Mouse (Mus musculus): Measurements from ENCODE around the gene Gbp9. TPM values are rescaled to one million over a fixed set of nuclear protein-coding genes. Genes with fewer than 3 reads are reported as not detected.
A peak's percentile ranks its signal among the peaks of the same experiment; 100 is the strongest.
"Not testable (repeated sequence)": the region's sequence is repeated elsewhere in the genome, so short reads cannot be mapped to it uniquely, and the experiment has no call there.

The Gbp9 gene
- polyA plus RNA-seq, 2 experiments: 0.85 to 1.4 TPM

DNA sequence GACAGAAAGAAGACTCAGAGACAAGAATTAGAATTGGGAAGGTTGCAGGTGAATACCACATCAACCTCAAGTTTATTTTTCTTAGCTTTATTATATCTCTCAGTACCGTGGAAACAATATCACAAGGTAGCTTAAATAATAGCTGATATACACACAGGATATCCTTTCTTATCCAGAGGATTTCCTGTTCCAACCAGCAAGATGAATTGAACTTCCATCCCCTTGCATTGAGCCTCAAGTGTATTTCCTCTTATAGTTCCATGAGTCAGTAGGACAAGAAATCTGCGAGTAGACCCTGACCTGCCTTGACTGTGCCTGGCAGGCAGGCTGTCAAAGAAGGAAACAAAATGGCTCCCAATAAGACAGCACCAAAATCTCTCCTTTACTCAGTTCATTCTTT is 23.6 kb downstream of the Gbp9 start:
- WGBS (ENCODE audit: insufficient replicate concordance): 14% methylated on average over 2 of the region's 2 CpGs
- H3K4me3 ChIP-seq (ENCODE audit: insufficient read depth in 1 of 2, low read depth in 2 of 2, low read length in 2 of 2): no peak overlapping the region
- TF ChIP-seq EP300 (IDR thresholded peaks at IDR 0.05; ENCODE audit: low read depth) (no peak), CTCF (IDR thresholded peaks at IDR 0.05; ENCODE audit: low read depth) (no peak)
- no peak overlapping the region for H3K27ac ChIP-seq
- H3K27me3 ChIP-seq (ENCODE audit: control insufficient read depth, insufficient read depth, low read length): no peaks in the 10 kb centered on the region
- DNase-seq (ENCODE audit: low read depth in 3 of 3, low spot score in 3 of 3): no peak
- H3K9ac ChIP-seq (replicated peaks): no peak overlapping the region
- H3K4me2 ChIP-seq (ENCODE audit: low read depth): no peak overlapping the region
- no peaks in the 10 kb centered on the region for H3K36me3 ChIP-seq (replicated peaks; ENCODE audit: control insufficient read depth, insufficient read depth, low read depth)
- ATAC-seq (ENCODE audit: insufficient read depth): no peak
- H3K9me3 ChIP-seq (ENCODE audit: control insufficient read depth, low read length): no peaks in the 10 kb centered on the region
- peaks cover 0 to under 1% of the 10 kb centered on the region in 2 experiments; a peak in 1 of 4 replicates for H3K4me1 ChIP-seq (replicated peaks; ENCODE audit: control insufficient read depth in 2 of 2, insufficient read depth in 2 of 2, low read length in 1 of 2)

DNA sequence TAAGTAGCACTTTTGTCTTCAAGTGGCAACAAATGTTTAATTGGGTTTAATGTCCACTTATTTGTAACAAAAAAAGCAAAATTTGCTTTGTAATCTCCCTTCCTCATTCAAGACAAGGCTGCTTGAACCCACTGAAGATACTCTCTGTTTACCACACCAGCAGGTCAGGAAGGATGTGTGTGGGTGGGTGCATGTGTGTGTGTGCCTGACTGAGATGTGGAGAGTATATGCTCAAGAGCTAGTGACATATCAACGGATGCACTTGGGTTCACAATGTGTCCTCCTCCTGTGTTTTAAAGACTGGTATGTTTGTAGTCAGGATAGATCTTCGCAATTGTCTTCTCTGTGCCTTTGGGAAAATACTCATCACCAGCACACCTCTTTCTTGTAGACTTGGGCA is 24.6 kb downstream of the Gbp9 start:
- H3K9me3 ChIP-seq (ENCODE audit: control insufficient read depth, low read length): no peaks in the 10 kb centered on the region
- H3K27ac ChIP-seq: no peak overlapping the region
- ATAC-seq (ENCODE audit: insufficient read depth) (no peak), DNase-seq (ENCODE audit: low read depth in 3 of 3, low spot score in 3 of 3) (no peak)
- no peak overlapping the region for H3K4me2 ChIP-seq (ENCODE audit: low read depth)
- no peak overlapping the region for H3K4me3 ChIP-seq (ENCODE audit: insufficient read depth in 1 of 2, low read depth in 2 of 2, low read length in 2 of 2)
- TF ChIP-seq EP300 (IDR thresholded peaks at IDR 0.05; ENCODE audit: low read depth) (no peak), CTCF (IDR thresholded peaks at IDR 0.05; ENCODE audit: low read depth) (no peak)
- no peak overlapping the region for H3K9ac ChIP-seq (replicated peaks)
- peaks cover 0 to 2% of the 10 kb centered on the region in 2 experiments; a peak in 1 of 4 replicates for H3K4me1 ChIP-seq (replicated peaks; ENCODE audit: control insufficient read depth in 2 of 2, insufficient read depth in 2 of 2, low read length in 1 of 2)
- H3K36me3 ChIP-seq (replicated peaks; ENCODE audit: control insufficient read depth, insufficient read depth, low read depth): no peaks in the 10 kb centered on the region
- 58% methylated on average over 2 of the region's 2 CpGs for WGBS (ENCODE audit: insufficient replicate concordance)
- H3K27me3 ChIP-seq (ENCODE audit: control insufficient read depth, insufficient read depth, low read length): no peaks in the 10 kb centered on the region

DNA sequence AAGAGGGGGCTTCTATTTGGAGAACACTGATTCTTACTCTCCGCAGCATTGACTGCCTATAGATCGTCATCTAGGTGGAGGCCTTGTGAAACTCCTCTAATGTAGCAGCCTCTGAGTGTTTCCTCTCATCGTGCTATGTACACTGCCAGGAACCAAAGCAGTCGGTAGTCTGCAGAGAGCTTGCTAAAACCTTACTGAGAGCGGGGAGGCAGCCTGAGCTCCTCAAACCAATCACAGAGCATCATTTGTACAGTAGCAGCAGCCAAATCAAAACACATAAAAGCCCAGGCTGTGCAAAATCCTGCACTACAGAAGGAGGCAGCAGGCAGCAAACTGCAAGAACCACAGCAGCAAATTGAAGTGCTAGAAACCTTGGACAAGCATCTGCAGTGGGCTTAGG is 25.7 kb downstream of the Gbp9 start:
- DNase-seq (ENCODE audit: low read depth in 3 of 3, low spot score in 3 of 3) (no peak), ATAC-seq (ENCODE audit: insufficient read depth) (no peak)
- H3K4me3 ChIP-seq (ENCODE audit: insufficient read depth in 1 of 2, low read depth in 2 of 2, low read length in 2 of 2): no peak overlapping the region
- H3K9ac ChIP-seq (replicated peaks): no peak overlapping the region
- H3K4me1 ChIP-seq (replicated peaks; ENCODE audit: control insufficient read depth in 2 of 2, insufficient read depth in 2 of 2, low read length in 1 of 2): peaks cover 0 to 3% of the 10 kb centered on the region in 2 experiments; a peak in 1 of 4 replicates
- no peaks in the 10 kb centered on the region for H3K27me3 ChIP-seq (ENCODE audit: control insufficient read depth, insufficient read depth, low read length)
- no peaks in the 10 kb centered on the region for H3K9me3 ChIP-seq (ENCODE audit: control insufficient read depth, low read length)
- no peak overlapping the region for H3K4me2 ChIP-seq (ENCODE audit: low read depth)
- H3K27ac ChIP-seq: no peak overlapping the region
- WGBS (ENCODE audit: insufficient replicate concordance): 74% methylated on average over 5 of the region's 5 CpGs
- H3K36me3 ChIP-seq (replicated peaks; ENCODE audit: control insufficient read depth, insufficient read depth, low read depth): no peaks in the 10 kb centered on the region
- TF ChIP-seq EP300 (IDR thresholded peaks at IDR 0.05; ENCODE audit: low read depth) (no peak), CTCF (IDR thresholded peaks at IDR 0.05; ENCODE audit: low read depth) (no peak)

DNA sequence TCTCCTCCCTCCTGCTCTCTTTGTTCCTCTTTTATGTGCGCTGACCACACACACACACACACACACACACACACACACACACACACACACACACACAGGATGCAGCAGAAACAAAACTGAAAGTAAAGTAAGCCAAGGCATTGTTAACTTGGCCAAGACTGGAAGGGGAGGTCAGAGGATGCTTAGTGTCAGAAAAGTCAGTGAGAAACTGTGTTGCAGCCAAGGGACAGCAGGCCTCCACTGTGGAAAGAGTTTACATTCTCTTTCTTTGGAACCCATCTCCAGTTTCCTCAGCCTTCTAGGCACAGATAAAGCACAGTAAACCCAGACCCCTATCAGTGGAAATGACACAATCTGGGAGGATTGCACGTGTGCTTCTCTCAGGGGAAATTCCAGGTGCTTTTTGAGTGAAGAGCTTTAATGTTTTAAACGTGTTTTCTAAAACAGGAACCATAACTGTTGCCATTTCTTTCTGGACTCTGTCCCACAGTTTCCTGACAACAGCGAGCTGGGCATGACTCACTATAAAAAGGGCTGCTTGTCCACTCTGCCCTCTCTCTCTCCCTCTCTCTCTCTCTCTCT is 29.0 kb downstream of the Gbp9 start:
- not testable (repeated sequence) for H3K27me3 ChIP-seq (ENCODE audit: control insufficient read depth, insufficient read depth, low read length); DNase-seq (ENCODE audit: low read depth in 3 of 3, low spot score in 3 of 3); H3K9me3 ChIP-seq (ENCODE audit: control insufficient read depth, low read length); H3K27ac ChIP-seq; H3K4me2 ChIP-seq (ENCODE audit: low read depth); H3K36me3 ChIP-seq (replicated peaks; ENCODE audit: control insufficient read depth, insufficient read depth, low read depth); H3K9ac ChIP-seq (replicated peaks); H3K4me1 ChIP-seq (replicated peaks; ENCODE audit: control insufficient read depth in 2 of 2, insufficient read depth in 2 of 2, low read length in 1 of 2); H3K4me3 ChIP-seq (ENCODE audit: insufficient read depth in 1 of 2, low read depth in 2 of 2, low read length in 2 of 2)
- peak; percentile 48; the same call in 1 of the 2 replicates for ATAC-seq (ENCODE audit: insufficient read depth)
- WGBS (ENCODE audit: insufficient replicate concordance): under 1% methylated on average over 4 of the region's 4 CpGs

DNA sequence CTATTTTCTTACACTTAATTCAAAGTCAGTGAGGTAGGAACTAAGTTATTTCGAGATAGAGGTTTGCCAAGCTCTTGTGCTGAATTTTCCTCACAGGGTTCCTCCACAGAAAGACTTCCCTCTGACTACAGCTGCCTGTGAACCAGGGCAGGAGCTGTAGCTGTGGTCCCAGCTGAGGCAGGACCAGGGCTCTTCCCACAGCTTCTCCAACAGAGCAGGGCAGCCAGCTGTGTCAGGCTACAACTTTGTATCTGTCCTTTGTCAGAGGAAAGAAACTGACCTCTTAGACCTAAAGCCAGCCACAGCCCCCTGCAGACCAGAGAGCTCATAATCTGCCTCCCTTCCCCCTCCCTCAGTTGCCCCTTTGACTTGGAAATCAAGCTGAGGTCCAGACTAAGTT is 29.6 kb downstream of the Gbp9 start:
- H3K36me3 ChIP-seq (replicated peaks; ENCODE audit: control insufficient read depth, insufficient read depth, low read depth); H3K4me3 ChIP-seq (ENCODE audit: insufficient read depth in 1 of 2, low read depth in 2 of 2, low read length in 2 of 2); DNase-seq (ENCODE audit: low read depth in 3 of 3, low spot score in 3 of 3); H3K9me3 ChIP-seq (ENCODE audit: control insufficient read depth, low read length); H3K9ac ChIP-seq (replicated peaks); H3K27me3 ChIP-seq (ENCODE audit: control insufficient read depth, insufficient read depth, low read length); H3K27ac ChIP-seq; ATAC-seq (ENCODE audit: insufficient read depth); H3K4me1 ChIP-seq (replicated peaks; ENCODE audit: control insufficient read depth in 2 of 2, insufficient read depth in 2 of 2, low read length in 1 of 2): not testable (repeated sequence)
- H3K4me2 ChIP-seq (ENCODE audit: low read depth): peak overlapping the region; percentile 15; the same call in 1 of the 2 replicates
- 21% methylated on average over 1 of the region's 1 CpGs for WGBS (ENCODE audit: insufficient replicate concordance)

DNA sequence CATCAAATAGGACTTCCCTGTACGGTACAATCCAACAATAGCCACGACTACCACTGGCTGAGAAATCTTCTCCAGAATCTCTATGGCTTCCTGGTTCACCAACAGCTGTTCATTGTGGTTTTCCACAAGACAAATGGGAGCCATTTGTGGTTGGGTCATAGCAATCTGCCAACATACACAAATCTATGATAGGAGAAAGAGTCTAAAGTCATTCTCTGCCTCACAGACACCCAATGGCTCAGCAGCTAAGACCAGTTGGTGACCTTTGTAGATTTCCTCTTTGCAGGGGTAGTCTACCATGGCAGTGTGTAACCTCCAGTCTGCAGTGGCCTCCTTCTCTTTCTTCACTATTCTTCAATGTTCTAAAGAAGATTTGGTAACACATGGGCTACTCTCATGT is 33.6 kb downstream of the Gbp9 start:
- DNase-seq (ENCODE audit: low read depth in 3 of 3, low spot score in 3 of 3); ATAC-seq (ENCODE audit: insufficient read depth): not testable (repeated sequence)
- WGBS (ENCODE audit: insufficient replicate concordance): 9% methylated on average over 2 of the region's 2 CpGs

More for the DNA sequence above, 33.6 kb downstream of the Gbp9 start:
- H3K9ac ChIP-seq (replicated peaks); H3K9me3 ChIP-seq (ENCODE audit: control insufficient read depth, low read length); H3K4me3 ChIP-seq (ENCODE audit: insufficient read depth in 1 of 2, low read depth in 2 of 2, low read length in 2 of 2); H3K36me3 ChIP-seq (replicated peaks; ENCODE audit: control insufficient read depth, insufficient read depth, low read depth); H3K27me3 ChIP-seq (ENCODE audit: control insufficient read depth, insufficient read depth, low read length); H3K27ac ChIP-seq; H3K4me1 ChIP-seq (replicated peaks; ENCODE audit: control insufficient read depth in 2 of 2, insufficient read depth in 2 of 2, low read length in 1 of 2); H3K4me2 ChIP-seq (ENCODE audit: low read depth): not testable (repeated sequence)

Measured in liver, embryonic 14.5 days (tissue).